Mouse (Mus musculus): ENCODE measurements around the gene Sema4b.

Gene Sema4b

GRCm38 (mm10) chr7:80220237-80220797, 33.7 kb downstream of the Sema4b start:
- no peak for DNase-seq

GRCm38 (mm10) chr7:80221179-80221750, 34.6 kb downstream of the Sema4b start:
- no peak for DNase-seq

- no peak for DNase-seq
These were observed 40.4 kb downstream of the Sema4b start for GRCm38 (mm10) chr7:80227065-80227464.

DNA sequence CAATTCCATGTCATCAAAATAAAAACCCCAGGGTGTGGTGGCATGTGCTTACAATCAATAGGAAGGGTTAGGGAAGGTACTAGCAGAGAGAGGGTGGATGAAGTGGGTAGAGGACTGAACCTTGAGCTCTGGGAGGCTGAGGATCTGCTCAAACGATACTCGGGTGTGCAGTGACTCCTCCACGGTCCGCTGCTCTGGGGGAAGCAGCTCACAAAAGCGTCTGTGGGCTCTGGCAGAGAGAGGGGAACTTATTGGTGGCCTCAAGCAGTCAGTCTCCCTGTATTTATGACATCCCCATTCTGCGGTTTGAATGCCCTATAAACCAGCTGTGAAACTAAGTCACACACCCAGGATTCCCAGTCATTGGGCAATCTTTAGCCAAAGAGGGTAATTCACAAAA, 43.6 kb downstream of the Sema4b start:
- no peak for DNase-seq

DNA sequence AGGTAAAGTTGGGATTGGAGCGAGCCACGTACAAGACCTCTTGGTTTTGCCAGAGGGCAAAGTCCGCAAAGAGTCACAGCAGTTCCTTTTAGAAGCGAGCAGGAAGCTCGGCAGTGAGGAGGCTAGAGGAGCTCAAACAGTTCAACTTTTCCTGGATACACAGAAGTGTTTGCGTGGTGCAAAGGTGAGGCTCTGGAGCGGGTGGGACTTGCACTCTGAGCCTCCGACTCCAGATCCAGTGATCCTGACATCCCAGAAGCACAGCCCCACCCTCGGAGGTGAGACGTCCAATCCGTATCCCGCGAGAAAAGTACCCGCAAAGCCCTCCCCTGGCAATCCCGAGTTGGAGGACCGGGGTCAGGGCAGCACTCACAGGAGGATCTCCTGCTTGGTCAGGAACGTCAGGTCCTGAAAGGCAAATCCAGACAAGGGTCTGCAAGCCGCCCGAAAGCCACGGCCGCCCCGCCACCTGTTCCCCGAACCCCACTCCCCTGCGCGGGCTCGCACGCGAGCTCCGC, 45.4 kb downstream of the Sema4b start:
- peak in 1 of 2 experiments; percentile 58 for DNase-seq

GRCm38 (mm10) chr7:80232489-80233029, 45.9 kb downstream of the Sema4b start, which contains the start of the genes Cib1 and Gdpgp1:
Cib1 (minus strand) TSS chr7:80232813.
Gdpgp1 (plus strand) TSS chr7:80232865.
- DNase-seq = peak; percentile 87 to 96

DNA sequence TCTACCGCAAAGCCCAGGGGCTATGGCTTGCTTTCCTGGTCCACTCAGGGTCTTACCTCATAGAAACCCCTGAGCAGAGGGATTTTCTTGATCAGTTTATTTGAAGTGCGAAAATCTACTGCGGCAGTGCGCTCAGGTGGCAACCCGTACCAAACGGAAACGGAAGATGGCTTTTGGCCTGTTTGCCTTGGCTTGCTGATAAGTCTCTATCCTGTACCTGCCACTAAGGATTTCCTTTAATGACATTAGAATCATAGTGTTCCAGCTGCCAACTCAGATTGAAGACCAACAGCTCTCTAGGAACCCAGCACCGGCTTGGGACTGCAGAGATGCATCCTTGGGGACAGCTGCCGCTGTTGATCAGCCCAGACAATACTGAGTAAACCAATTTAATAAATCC, 47.2 kb downstream of the Sema4b start:
- no peak for DNase-seq

GRCm38 (mm10) chr7:80238542-80238941, 51.9 kb downstream of the Sema4b start:
- DNase-seq = no peak

DNA sequence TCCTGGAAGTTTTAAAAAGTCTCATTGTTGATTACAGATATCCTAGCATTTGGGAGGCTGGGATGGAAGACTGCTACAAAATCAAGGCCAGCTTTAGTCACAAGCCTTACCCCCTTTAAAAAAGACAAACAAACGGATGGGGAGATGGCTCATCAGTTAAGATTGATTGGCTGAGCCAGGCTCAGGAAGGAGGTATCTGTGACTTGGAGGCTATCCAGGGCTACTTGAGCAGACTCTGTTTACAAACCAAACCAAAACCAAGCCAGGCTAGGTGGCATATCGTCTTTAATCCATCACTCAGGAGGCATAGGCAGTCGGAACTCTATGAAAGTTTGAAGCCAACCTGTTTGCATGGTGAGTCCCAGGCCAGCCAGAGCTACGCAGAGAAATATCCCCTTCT, 55.0 kb downstream of the Sema4b start:
- no peak for DNase-seq

DNA sequence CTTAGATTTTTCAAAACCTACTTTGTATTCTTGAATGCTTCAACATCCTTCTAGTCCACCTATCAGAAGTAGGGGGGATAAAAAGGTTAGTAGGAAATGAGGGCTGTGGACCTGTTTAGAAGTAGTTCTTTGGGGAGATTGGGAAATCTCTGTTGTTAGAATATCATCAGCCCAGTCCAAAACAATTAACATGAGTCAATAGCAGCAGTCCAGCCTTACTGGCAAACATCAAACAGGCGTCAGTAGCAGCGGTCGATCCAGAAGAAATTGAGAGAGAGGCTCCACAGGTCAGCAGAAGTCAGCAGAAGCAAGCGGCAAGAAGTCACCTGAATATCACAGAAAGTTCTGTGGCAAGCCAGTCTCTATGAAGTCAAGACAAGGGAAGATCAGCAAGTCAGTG, 58.2 kb downstream of the Sema4b start:
- DNase-seq = no peak

DNA sequence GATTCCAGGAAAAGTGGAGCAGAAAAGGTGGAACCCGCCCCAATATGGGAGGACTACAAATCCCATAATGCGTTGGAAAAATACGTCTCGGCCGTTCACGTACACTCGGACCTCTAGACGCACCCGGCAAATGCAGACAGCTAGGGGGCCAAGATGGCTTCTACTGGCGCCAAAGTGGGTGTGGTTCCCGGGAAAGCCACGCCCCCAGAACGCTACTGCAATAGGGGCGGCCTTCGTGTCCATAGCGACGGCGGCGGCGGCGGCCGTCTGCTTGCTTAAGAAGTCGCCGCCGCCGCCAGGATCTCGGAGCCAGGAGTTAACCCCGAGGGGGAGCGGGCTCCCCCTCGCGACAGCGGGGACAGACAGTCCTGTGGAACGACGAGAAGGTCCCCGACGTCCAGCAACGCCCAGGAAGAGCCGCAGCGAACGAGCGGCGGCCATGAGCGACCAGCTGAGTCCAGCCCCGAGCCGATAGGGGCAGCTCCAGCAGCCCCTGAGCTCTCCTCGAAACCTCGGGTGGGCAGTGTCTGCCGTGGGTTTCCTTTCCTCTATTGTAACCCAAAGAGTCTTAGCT, 59.6 kb downstream of the Sema4b start, which contains the start of gene Ttll13:
TSS of gene Ttll13 (plus strand) at position 229 of the 574 bp plus-strand sequence.
- DNase-seq = peak; percentile 96 to 98

DNA sequence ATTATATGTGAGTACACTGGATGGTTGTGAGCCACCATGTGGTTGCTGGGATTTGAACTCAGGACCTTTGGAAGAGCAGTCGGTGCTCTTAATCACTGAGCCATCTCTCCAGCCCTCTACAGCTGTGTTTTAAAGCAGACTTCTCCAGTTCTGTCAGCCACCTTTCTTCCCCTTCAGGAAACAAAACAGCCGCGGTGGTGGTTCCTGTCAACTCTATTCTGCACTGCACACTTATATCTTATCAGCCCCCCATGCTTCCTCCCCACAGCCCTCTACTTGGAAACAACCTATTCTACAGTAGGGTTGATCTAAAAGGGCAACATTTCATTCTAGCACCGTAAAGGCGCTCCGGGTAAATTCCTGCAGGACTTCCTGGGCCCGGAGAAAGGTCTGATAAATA, 60.2 kb downstream of the Sema4b start:
- DNase-seq = no peak

DNA sequence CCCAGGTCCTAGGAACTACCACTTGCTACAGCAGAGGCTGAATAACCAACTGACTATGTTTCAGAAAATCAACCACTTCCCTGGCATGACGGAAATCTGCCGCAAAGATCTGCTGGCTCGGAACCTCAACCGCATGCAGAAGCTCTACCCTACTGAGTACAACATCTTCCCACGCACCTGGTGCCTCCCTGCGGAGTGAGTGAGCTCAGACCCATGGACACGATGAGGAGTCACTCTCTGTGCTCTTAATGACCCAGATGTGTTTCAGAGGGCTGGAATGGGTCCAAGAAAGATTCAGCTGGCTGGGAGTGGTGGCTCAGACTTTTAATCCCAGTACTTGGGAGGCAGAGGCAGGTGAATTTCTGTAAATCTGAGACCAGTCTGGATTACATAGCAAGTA, 65.8 kb downstream of the Sema4b start:
- no peak for DNase-seq

DNA sequence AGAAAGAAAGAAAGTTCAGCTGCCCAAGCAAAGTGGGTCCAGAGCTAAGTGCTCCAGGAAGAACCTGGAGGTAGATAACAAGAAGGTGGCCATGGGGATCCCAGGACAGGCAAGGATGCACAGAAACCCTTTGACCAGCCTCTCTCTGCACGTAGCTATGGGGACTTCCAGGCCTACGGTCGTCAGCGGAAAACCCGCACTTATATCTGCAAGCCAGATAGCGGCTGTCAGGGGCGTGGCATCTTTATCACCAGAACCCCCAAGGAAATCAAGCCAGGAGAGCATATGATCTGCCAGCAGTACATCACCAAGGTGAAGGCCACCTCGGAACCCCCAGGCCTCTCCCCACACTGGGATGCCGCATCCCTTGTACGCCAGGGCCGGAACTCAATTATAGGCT, 66.2 kb downstream of the Sema4b start:
- DNase-seq = no peak

- DNase-seq = no peak
These were observed 69.3 kb downstream of the Sema4b start for GRCm38 (mm10) chr7:80255981-80256380.

- no peak for DNase-seq
These were observed 71.1 kb downstream of the Sema4b start for GRCm38 (mm10) chr7:80257706-80258105.

DNA sequence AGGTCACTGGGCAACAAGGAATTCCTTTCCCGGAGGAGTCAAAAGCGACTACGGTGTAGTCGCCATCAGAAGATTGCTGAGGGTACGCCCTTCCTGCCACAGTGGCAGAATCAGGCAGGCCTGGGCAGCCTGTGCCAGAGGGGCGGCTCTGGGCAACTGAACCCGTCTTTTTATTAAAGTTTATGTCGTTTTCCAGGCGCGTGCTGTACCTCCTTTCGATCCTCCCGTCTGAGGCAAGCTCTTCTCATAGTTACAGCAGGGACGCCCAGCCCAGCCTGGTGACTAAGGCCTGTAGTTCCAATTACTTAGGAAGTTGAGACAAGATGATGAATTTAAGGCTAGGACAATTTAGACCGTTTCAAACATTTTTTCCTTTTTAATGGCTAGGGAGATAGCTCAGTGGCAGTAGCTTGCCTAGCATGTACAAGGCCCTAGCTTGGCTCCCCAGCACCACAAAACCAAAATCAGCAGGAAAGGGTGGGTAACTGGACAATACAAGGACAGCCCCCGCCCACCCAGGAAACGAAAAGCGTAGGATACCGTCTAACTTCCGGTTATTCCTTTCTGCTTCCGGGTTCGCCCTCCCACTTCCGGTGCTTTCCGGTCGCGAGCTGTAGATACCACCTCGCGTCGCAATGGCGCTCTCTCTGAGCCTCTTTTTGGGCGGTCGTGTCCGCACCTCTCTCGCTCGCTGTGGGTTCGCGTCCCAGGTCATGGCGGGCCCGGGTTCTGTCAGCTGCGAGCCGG, 74.2 kb downstream of the Sema4b start, which contains the start of gene Ngrn:
TSS of gene Ngrn (plus strand) at position 591 of the 747 bp plus-strand sequence.
- peak; percentile 83 to 88 for DNase-seq

- no peak for DNase-seq
These were observed 74.8 kb downstream of the Sema4b start for GRCm38 (mm10) chr7:80261372-80261990.

GRCm38 (mm10) chr7:80264606-80265005, 78.0 kb downstream of the Sema4b start:
- DNase-seq = no peak

GRCm38 (mm10) chr7:80267764-80268163, 81.1 kb downstream of the Sema4b start:
- DNase-seq = no peak

GRCm38 (mm10) chr7:80268897-80269750, 82.5 kb downstream of the Sema4b start, which contains the start of gene Vps33b:
Vps33b (plus strand) TSS chr7:80269649.
- peak; percentile 96 to 97 for DNase-seq

Measured in cerebellum, adult 18-20 months (tissue).